Mouse (Mus musculus): ENCODE data around the gene Kcna10. TPM values are rescaled to one million over a fixed set of nuclear protein-coding genes. Genes with fewer than 3 reads are reported as not detected.

Gene Kcna10
- polyA plus RNA-seq, 1 experiment: not detected

DNA sequence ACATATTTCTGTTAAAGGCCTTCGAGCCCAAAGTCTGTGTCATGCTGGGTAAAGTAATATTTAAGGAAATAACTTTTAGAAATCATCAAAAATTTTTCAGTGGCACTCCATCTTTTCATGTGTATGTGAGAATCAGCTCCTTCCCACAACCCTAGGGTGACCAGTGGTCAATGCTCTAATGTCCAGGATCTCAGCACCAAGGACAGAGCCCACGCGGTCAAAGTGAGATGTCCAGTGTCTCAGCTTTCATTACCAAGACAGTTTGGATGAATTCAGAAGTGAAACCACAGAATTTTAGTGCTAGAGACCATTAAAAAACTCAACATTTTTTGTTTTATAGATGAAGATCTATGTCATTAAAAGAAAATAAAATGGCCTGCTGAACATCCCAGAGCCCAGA lies 10.9 kb upstream of the Kcna10 start:
- Histone ChIP-seq H3K36me3 (ENCODE audit: control insufficient read depth, insufficient read depth, low read length, poor library complexity, severe bottlenecking) (no peaks in the 10 kb centered on the region), H3K9me3 (replicated peaks; ENCODE audit: control insufficient read depth, insufficient read depth, low read length, poor library complexity, severe bottlenecking) (no peaks in the 10 kb centered on the region), H3K9ac (ENCODE audit: low read depth, poor library complexity, severe bottlenecking) (no peak overlapping the region), H3K27ac (ENCODE audit: insufficient read depth, low read length) (no peak overlapping the region), H3K27me3 (ENCODE audit: control insufficient read depth, insufficient read depth, low read length, poor library complexity, severe bottlenecking) (no peaks in the 10 kb centered on the region), H3K4me1 (ENCODE audit: control insufficient read depth, insufficient read depth, low read length) (no peaks in the 10 kb centered on the region), H3K4me3 (ENCODE audit: low read depth, low read length) (no peak overlapping the region)
- no peak for TF ChIP-seq POLR2A (IDR thresholded peaks at IDR 0.05; ENCODE audit: insufficient read depth, low read length)
- no peak for TF ChIP-seq CTCF (IDR thresholded peaks at IDR 0.05; ENCODE audit: low read depth, low read length)
- no peak for TF ChIP-seq EP300 (IDR thresholded peaks at IDR 0.05; ENCODE audit: insufficient read depth, low read depth, low read length)

GRCm38 (mm10) chr3:107172556-107172955 lies 10.3 kb upstream of the Kcna10 start:
- no peaks in the 10 kb centered on the region for H3K36me3 ChIP-seq (ENCODE audit: control insufficient read depth, insufficient read depth, low read length, poor library complexity, severe bottlenecking)
- H3K4me1 ChIP-seq (ENCODE audit: control insufficient read depth, insufficient read depth, low read length): no peaks in the 10 kb centered on the region
- no peak overlapping the region for H3K27ac ChIP-seq (ENCODE audit: insufficient read depth, low read length)
- TF ChIP-seq POLR2A (IDR thresholded peaks at IDR 0.05; ENCODE audit: insufficient read depth, low read length) (no peak), CTCF (IDR thresholded peaks at IDR 0.05; ENCODE audit: low read depth, low read length) (no peak)
- H3K9ac ChIP-seq (ENCODE audit: low read depth, poor library complexity, severe bottlenecking): no peak overlapping the region
- H3K4me3 ChIP-seq (ENCODE audit: low read depth, low read length): no peak overlapping the region
- no peaks in the 10 kb centered on the region for H3K27me3 ChIP-seq (ENCODE audit: control insufficient read depth, insufficient read depth, low read length, poor library complexity, severe bottlenecking)
- H3K9me3 ChIP-seq (replicated peaks; ENCODE audit: control insufficient read depth, insufficient read depth, low read length, poor library complexity, severe bottlenecking): no peaks in the 10 kb centered on the region

DNA sequence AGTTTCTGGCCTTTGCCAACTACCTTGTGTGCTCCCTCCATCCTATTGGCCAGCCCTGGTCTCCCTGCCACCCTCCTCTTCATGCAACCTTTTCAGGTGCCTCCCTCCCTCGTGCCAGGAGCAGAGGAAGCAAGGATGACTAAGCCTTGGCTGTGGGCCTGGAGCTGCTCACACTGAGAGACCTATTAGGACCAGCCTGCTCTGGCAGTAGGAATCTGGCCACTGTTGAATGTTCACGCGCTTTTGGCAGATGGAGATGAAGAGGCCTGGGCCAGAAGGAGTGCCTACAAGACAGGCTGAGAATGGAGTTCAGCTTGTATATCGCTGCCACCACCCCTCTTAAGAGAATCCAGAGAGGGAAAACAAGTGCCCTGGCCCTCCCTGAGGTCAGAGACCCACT lies 7.4 kb upstream of the Kcna10 start:
- Histone ChIP-seq H3K27ac (ENCODE audit: insufficient read depth, low read length) (no peak overlapping the region), H3K9ac (ENCODE audit: low read depth, poor library complexity, severe bottlenecking) (no peak overlapping the region), H3K27me3 (ENCODE audit: control insufficient read depth, insufficient read depth, low read length, poor library complexity, severe bottlenecking) (no peaks in the 10 kb centered on the region), H3K4me1 (ENCODE audit: control insufficient read depth, insufficient read depth, low read length) (no peaks in the 10 kb centered on the region), H3K4me3 (ENCODE audit: low read depth, low read length) (no peak overlapping the region), H3K9me3 (replicated peaks; ENCODE audit: control insufficient read depth, insufficient read depth, low read length, poor library complexity, severe bottlenecking) (no peaks in the 10 kb centered on the region), H3K36me3 (ENCODE audit: control insufficient read depth, insufficient read depth, low read length, poor library complexity, severe bottlenecking) (no peaks in the 10 kb centered on the region)
- no peak for TF ChIP-seq CTCF (IDR thresholded peaks at IDR 0.05; ENCODE audit: low read depth, low read length)
- no peak for TF ChIP-seq EP300 (IDR thresholded peaks at IDR 0.05; ENCODE audit: insufficient read depth, low read depth, low read length)
- TF ChIP-seq POLR2A (IDR thresholded peaks at IDR 0.05; ENCODE audit: insufficient read depth, low read length): no peak

DNA sequence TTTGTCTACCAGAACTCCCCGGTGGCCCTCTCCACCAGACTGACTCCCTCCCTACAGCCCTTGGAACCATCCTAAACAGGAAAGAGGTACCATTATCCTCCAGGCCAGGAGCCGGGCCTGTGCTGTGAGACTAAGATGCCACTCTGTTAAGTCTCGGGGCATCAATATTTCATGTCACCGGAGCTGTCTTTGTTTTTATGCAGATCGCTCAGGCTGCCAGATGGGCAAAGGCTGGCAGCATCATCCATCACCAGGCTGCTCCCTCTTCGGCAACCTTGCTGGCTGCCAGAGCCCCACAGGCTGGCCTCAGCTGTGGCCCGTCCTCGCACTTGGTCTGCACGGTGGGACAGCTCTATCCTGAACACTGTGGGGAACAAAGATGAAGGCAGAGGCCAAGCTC lies 6.4 kb upstream of the Kcna10 start:
- Histone ChIP-seq H3K36me3 (ENCODE audit: control insufficient read depth, insufficient read depth, low read length, poor library complexity, severe bottlenecking) (no peaks in the 10 kb centered on the region), H3K27me3 (ENCODE audit: control insufficient read depth, insufficient read depth, low read length, poor library complexity, severe bottlenecking) (no peaks in the 10 kb centered on the region), H3K27ac (ENCODE audit: insufficient read depth, low read length) (no peak overlapping the region), H3K9ac (ENCODE audit: low read depth, poor library complexity, severe bottlenecking) (no peak overlapping the region), H3K9me3 (replicated peaks; ENCODE audit: control insufficient read depth, insufficient read depth, low read length, poor library complexity, severe bottlenecking) (no peaks in the 10 kb centered on the region), H3K4me3 (ENCODE audit: low read depth, low read length) (no peak overlapping the region), H3K4me1 (ENCODE audit: control insufficient read depth, insufficient read depth, low read length) (no peaks in the 10 kb centered on the region)
- TF ChIP-seq POLR2A (IDR thresholded peaks at IDR 0.05; ENCODE audit: insufficient read depth, low read length): no peak
- no peak for TF ChIP-seq CTCF (IDR thresholded peaks at IDR 0.05; ENCODE audit: low read depth, low read length)
- no peak for TF ChIP-seq EP300 (IDR thresholded peaks at IDR 0.05; ENCODE audit: insufficient read depth, low read depth, low read length)

DNA sequence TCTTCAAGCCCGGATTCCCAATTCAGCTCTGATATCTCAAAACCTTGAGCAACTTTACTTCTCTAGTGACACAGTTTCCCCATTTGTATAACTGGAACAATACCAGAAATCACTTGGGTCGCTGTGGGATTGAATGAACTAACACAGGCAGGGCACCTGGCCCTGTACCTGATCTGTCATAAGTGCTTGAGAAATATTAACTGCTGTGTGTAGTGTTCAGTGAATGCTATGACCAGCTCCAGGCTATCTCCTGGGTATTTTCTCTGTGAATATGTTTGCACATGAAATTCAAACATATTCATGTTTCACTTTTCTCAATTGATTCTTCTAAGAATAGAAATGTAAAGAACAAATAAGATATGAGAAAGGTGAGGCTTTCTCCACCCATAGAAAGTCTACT lies 2.0 kb upstream of the Kcna10 start:
- no peaks in the 10 kb centered on the region for H3K9me3 ChIP-seq (replicated peaks; ENCODE audit: control insufficient read depth, insufficient read depth, low read length, poor library complexity, severe bottlenecking)
- no peaks in the 10 kb centered on the region for H3K27me3 ChIP-seq (ENCODE audit: control insufficient read depth, insufficient read depth, low read length, poor library complexity, severe bottlenecking)
- no peak overlapping the region for H3K9ac ChIP-seq (ENCODE audit: low read depth, poor library complexity, severe bottlenecking)
- H3K4me3 ChIP-seq (ENCODE audit: low read depth, low read length): no peak overlapping the region
- no peak for TF ChIP-seq POLR2A (IDR thresholded peaks at IDR 0.05; ENCODE audit: insufficient read depth, low read length)
- no peak for TF ChIP-seq CTCF (IDR thresholded peaks at IDR 0.05; ENCODE audit: low read depth, low read length)
- no peak for TF ChIP-seq EP300 (IDR thresholded peaks at IDR 0.05; ENCODE audit: insufficient read depth, low read depth, low read length)
- H3K4me1 ChIP-seq (ENCODE audit: control insufficient read depth, insufficient read depth, low read length): no peaks in the 10 kb centered on the region
- H3K27ac ChIP-seq (ENCODE audit: insufficient read depth, low read length): no peak overlapping the region
- H3K36me3 ChIP-seq (ENCODE audit: control insufficient read depth, insufficient read depth, low read length, poor library complexity, severe bottlenecking): no peaks in the 10 kb centered on the region

DNA sequence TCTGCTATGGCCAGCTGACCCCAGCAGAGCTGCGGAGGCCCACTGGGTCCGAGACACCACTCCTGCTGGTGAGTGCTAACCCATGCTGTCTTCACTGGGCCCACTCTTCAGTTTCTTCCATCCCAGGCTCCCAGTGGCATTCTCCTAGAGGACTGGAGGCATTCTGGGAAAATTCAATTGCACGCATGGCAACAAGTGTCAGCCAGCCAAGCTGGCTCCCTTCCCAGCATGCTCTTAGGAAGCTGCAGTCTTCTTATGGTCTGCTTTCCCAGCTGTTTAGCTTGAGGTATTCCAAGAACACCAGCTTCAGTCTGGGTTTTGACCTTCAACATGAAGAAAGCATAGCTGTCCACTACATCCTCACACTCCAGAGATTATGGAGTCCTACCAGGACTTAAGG lies 322 bp downstream of the Kcna10 start:
- Histone ChIP-seq H3K9me3 (replicated peaks; ENCODE audit: control insufficient read depth, insufficient read depth, low read length, poor library complexity, severe bottlenecking) (no peaks in the 10 kb centered on the region), H3K4me1 (ENCODE audit: control insufficient read depth, insufficient read depth, low read length) (no peaks in the 10 kb centered on the region), H3K4me3 (ENCODE audit: low read depth, low read length) (no peak overlapping the region), H3K27me3 (ENCODE audit: control insufficient read depth, insufficient read depth, low read length, poor library complexity, severe bottlenecking) (no peaks in the 10 kb centered on the region; the same call in 1 of the 2 replicates), H3K9ac (ENCODE audit: low read depth, poor library complexity, severe bottlenecking) (no peak overlapping the region), H3K36me3 (ENCODE audit: control insufficient read depth, insufficient read depth, low read length, poor library complexity, severe bottlenecking) (no peaks in the 10 kb centered on the region), H3K27ac (ENCODE audit: insufficient read depth, low read length) (no peak overlapping the region)
- TF ChIP-seq POLR2A (IDR thresholded peaks at IDR 0.05; ENCODE audit: insufficient read depth, low read length): no peak
- TF ChIP-seq CTCF (IDR thresholded peaks at IDR 0.05; ENCODE audit: low read depth, low read length): no peak
- no peak for TF ChIP-seq EP300 (IDR thresholded peaks at IDR 0.05; ENCODE audit: insufficient read depth, low read depth, low read length)

Measured in ES-Bruce4 (cell line).